Mouse (Mus musculus) brain, embryonic 18.5 days (tissue): ENCODE measurements around the gene Gm4724.
"Not testable (repeated sequence)": the region's sequence is repeated elsewhere in the genome, so short reads cannot be mapped to it uniquely, and the experiment has no call there.

Experiments used
- DNase-seq: peaks from one replicate; pipeline ENCODE4 v3.0.0-alpha.2; 2012; ENCODE audit warnings: low read depth, low spot score

Gm4724 gene

GRCm38 (mm10) chr2:175435707-175436106, at the start of gene Gm4724:
Gene Gm4724, minus strand, starts transcription at chr2:175435807.
- not testable (repeated sequence) for DNase-seq

GRCm38 (mm10) chr2:175469685-175470084, 34.1 kb upstream of the Gm4724 start, which contains the start of gene Zfp965:
Gene Zfp965, plus strand, starts transcription at chr2:175469985.
- not testable (repeated sequence) for DNase-seq
